Mouse (Mus musculus) kidney, embryonic 14.5 days (tissue): ENCODE results near the gene Fancd2. TPM values are rescaled to one million over a fixed set of nuclear protein-coding genes. Genes with fewer than 3 reads are reported as not detected.

ENCODE experiments used
- ATAC-seq: fragments of 200-750 bp; cut with Nextera tagmentation; 2 replicates; pipeline ENCODE4 v1.8.0; 2017; ENCODE audit warnings: moderate number of reproducible peaks, mild to moderate bottlenecking, moderate TSS enrichment, moderate library complexity; ENCODE audit not compliant: low FRiP score, low TSS enrichment
- H3K27ac ChIP-seq: fragments of 300-500 bp; sonication (generic); 2 replicates; pipeline ENCODE4 v1.5.1; 2014; ENCODE audit warnings: low read depth, mild to moderate bottlenecking, low read length, moderate library complexity, mixed read lengths
- H3K27me3 ChIP-seq: fragments of 300-500 bp; sonication (generic); 2 replicates; pipeline ENCODE4 v1.6.1; 2014; ENCODE audit warnings: mild to moderate bottlenecking, low read length; ENCODE audit not compliant: control insufficient read depth, insufficient read depth
- H3K36me3 ChIP-seq: fragments of 300-500 bp; sonication (generic); 2 replicates; pipeline ENCODE4 v1.6.1; 2014; ENCODE audit warnings: low read length, mixed read lengths; ENCODE audit not compliant: control insufficient read depth, insufficient read depth
- H3K4me1 ChIP-seq: fragments of 300-500 bp; sonication (generic); 2 replicates; pipeline ENCODE4 v1.6.1; 2014; ENCODE audit warnings: low read length, mixed read lengths; ENCODE audit not compliant: control insufficient read depth, insufficient read depth
- H3K4me2 ChIP-seq: fragments of 300-500 bp; sonication (generic); replicated peaks from 2 replicates; pipeline ENCODE4 v1.6.1; 2014; ENCODE audit warnings: low read depth, mild to moderate bottlenecking, low read length
- H3K4me3 ChIP-seq: fragments of 300-500 bp; sonication (generic); 2 replicates; pipeline ENCODE4 v1.5.1; 2014; ENCODE audit warnings: mild to moderate bottlenecking, low read length
- H3K9ac ChIP-seq: fragments of 300-500 bp; sonication (generic); 2 replicates; pipeline ENCODE4 v1.6.1; 2014; ENCODE audit warnings: low read depth, mild to moderate bottlenecking, low read length, moderate library complexity
- H3K9me3 ChIP-seq: fragments of 300-500 bp; sonication (generic); 2 replicates; pipeline ENCODE4 v1.6.1; 2016; ENCODE audit warnings: low read length; ENCODE audit not compliant: control insufficient read depth
- WGBS: fragments of 180-500 bp; shearing (Covaris S2); extraction: QIAGEN DNeasy Blood & Tissue Kit; methylation state at CpG from one replicate; pipeline ENCODE4 v1.1.7; 2014; 5-methylcytosine and 5-hydroxymethylcytosine counted together
- polyA plus RNA-seq: library from polyadenylated mRNA; unstranded; fragments of >200 nt; fragmentation: Nextera tagmentation; extraction: Ambion mirVana; gene quantifications from 2 replicates; pipeline ENCODE4 v1.2.1, GENCODE M21; 2014

The Fancd2 gene
- polyA plus RNA-seq, 1 experiment from 2014 or later, result 16.1 TPM

- Histone ChIP-seq H3K9me3 (no peaks in the 10 kb centered on the region), H3K36me3 (peaks cover 8% of the 10 kb centered on the region), H3K4me1 (peaks cover 4% of the 10 kb centered on the region; the same call in 1 of the 2 replicates), H3K9ac (peak overlapping the region; percentile 49; the same call in 1 of the 2 replicates), H3K4me3 (peak overlapping the region; percentile 38), H3K27ac (no peak overlapping the region), H3K4me2 (peak overlapping the region; percentile 53), H3K27me3 (peaks cover 7% of the 10 kb centered on the region; the same call in 1 of the 2 replicates)
- WGBS, result under 1% methylated on average over 50 of the region's 54 CpGs
- ATAC-seq, result peak; percentile 78
Measured at GRCm38 (mm10) chr6:113494258-113494788, 37.2 kb upstream of the Fancd2 start.

DNA sequence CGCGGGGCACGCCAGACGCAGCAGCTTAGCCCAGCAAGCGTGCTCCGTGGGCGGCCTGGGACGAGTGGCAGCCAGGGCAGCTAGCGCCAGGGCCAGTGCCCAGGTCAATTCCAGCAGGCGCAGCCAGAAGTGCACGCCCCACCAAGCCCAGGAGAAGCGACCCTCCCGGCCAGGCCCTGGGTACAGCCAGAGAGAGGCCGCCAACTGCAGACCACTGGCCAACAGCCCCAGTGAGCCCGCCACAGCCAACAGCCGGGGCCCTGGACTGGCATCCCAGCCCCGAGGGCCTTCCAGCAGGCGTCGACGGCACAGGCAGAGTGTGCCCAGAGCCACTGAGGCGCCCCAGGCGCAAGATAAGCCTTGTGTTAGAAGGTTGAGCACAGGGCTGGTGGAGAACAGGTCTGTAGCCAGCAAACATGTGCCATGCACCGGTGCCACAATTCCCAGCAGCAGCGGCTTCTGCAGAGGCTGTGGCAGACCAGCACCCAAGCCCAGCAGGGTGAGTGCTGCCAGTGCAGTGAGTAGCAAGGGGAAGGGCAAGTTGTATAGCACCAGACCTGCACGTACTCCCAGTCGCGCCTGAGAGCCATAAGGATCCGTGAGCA, 36.3 kb upstream of the Fancd2 start:
- Histone ChIP-seq H3K27ac (no peak overlapping the region), H3K9me3 (no peaks in the 10 kb centered on the region), H3K4me1 (peaks cover 4% of the 10 kb centered on the region; the same call in 1 of the 2 replicates), H3K4me2 (peak overlapping the region; percentile 53), H3K36me3 (no peaks in the 10 kb centered on the region; the same call in 1 of the 2 replicates), H3K9ac (0 out of 2 replicates have a peak overlapping the region, but pooled peaks have one; percentile 49), H3K27me3 (peaks cover 9% of the 10 kb centered on the region), H3K4me3 (peak overlapping the region; percentile 38)
- no peak; the same call in 1 of the 2 replicates for ATAC-seq
- 48% methylated on average over 28 of the region's 28 CpGs for WGBS

GRCm38 (mm10) chr6:113499346-113499745, 32.1 kb upstream of the Fancd2 start:
- Histone ChIP-seq H3K36me3 (no peaks in the 10 kb centered on the region), H3K9me3 (no peaks in the 10 kb centered on the region), H3K27ac (no peak overlapping the region), H3K4me2 (no peak overlapping the region), H3K4me1 (peaks cover 4% of the 10 kb centered on the region; the same call in 1 of the 2 replicates), H3K27me3 (peaks cover 23% of the 10 kb centered on the region), H3K4me3 (no peak overlapping the region), H3K9ac (no peak overlapping the region)
- ATAC-seq, result no peak
- 73% methylated on average over 6 of the region's 6 CpGs for WGBS

- no peaks in the 10 kb centered on the region; the same call in 1 of the 2 replicates for H3K4me1 ChIP-seq
- peak within 1 kb of the TSS; percentile 44 for H3K4me3 ChIP-seq
- peak within 1 kb of the TSS; percentile 48; the same call in 1 of the 2 replicates for H3K9ac ChIP-seq
- no peaks in the 10 kb centered on the region for H3K9me3 ChIP-seq
- H3K36me3 ChIP-seq, result no peaks in the 10 kb centered on the region
- peak within 1 kb of the TSS; percentile 60 for H3K4me2 ChIP-seq
- ATAC-seq, result peak; percentile 73; the same call in 1 of the 2 replicates
- no peak within 1 kb of the TSS for H3K27ac ChIP-seq
- WGBS, result 2% methylated on average over 30 of the region's 32 CpGs
- H3K27me3 ChIP-seq, result peaks cover 16% of the 10 kb centered on the region
Measured at GRCm38 (mm10) chr6:113501388-113502084, 29.9 kb upstream of the Fancd2 start, which contains the start of gene Prrt3. Prrt3 (minus strand) TSS chr6:113501931.

DNA sequence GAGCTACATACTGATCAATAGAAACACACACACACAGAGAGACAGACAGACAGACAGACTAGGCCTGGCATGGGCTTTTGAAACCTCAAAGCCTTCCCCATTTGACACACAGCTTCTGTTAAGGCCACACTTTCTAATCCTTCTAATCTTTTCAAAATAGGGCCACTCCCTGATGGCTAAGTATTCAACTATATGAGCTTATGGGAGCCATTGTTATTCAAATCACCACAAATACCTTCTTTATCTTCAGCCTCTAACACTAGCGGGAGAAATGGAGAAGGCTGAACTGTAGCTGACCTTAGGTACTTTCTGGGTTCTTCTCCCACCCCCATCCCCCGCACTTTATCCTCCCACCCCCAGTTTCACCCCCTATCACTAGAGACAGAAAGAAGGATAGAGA, 28.7 kb upstream of the Fancd2 start:
- Histone ChIP-seq H3K27me3 (peaks cover 16% of the 10 kb centered on the region), H3K27ac (no peak overlapping the region), H3K9me3 (no peaks in the 10 kb centered on the region), H3K4me2 (no peak overlapping the region), H3K4me3 (no peak overlapping the region), H3K9ac (no peak overlapping the region), H3K36me3 (no peaks in the 10 kb centered on the region), H3K4me1 (no peaks in the 10 kb centered on the region; the same call in 1 of the 2 replicates)
- no peak for ATAC-seq
- WGBS, result 84% methylated on average over 2 of the region's 2 CpGs

DNA sequence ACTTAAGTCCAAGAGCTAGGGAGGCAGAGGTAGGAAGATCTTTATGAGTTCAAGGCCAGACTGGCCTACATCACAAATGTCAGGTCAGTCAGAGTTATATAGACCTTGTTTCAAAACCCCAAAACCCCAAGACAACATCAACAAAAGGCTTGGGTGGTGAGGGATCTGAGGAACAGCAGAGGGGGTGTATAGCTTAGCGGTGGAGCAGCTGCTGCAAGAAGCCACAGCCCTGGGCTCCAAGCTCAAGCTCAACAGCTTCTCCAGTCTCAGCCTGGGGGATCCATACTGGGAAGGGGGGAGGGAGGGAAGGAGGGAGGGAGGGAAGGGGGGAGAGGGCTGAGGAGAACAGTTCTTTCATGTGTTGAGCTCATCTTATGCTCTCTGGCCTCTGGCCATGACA, 25.8 kb upstream of the Fancd2 start:
- Histone ChIP-seq H3K36me3 (no peaks in the 10 kb centered on the region), H3K4me1 (no peaks in the 10 kb centered on the region; the same call in 1 of the 2 replicates), H3K27ac (no peak overlapping the region), H3K4me3 (no peak overlapping the region), H3K9ac (no peak overlapping the region), H3K27me3 (peaks cover 11% of the 10 kb centered on the region), H3K9me3 (no peaks in the 10 kb centered on the region), H3K4me2 (no peak overlapping the region)
- no peak for ATAC-seq
- WGBS, result 57% methylated on average over 1 of the region's 1 CpGs

GRCm38 (mm10) chr6:113507130-113507529, 24.4 kb upstream of the Fancd2 start:
- H3K27ac ChIP-seq, result no peak overlapping the region
- H3K9ac ChIP-seq, result no peak overlapping the region
- ATAC-seq, result no peak
- no peaks in the 10 kb centered on the region for H3K9me3 ChIP-seq
- no peaks in the 10 kb centered on the region for H3K27me3 ChIP-seq
- H3K4me2 ChIP-seq, result no peak overlapping the region
- no peak overlapping the region for H3K4me3 ChIP-seq
- no peaks in the 10 kb centered on the region for H3K36me3 ChIP-seq
- H3K4me1 ChIP-seq, result no peaks in the 10 kb centered on the region

- H3K4me2 ChIP-seq, result no peak overlapping the region
- H3K4me1 ChIP-seq, result no peaks in the 10 kb centered on the region
- no peak for ATAC-seq
- WGBS, result 65% methylated on average over 7 of the region's 7 CpGs
- no peaks in the 10 kb centered on the region for H3K27me3 ChIP-seq
- H3K9ac ChIP-seq, result no peak overlapping the region
- H3K36me3 ChIP-seq, result peaks cover 3% of the 10 kb centered on the region; the same call in 1 of the 2 replicates
- H3K27ac ChIP-seq, result no peak overlapping the region
- H3K9me3 ChIP-seq, result no peaks in the 10 kb centered on the region
- H3K4me3 ChIP-seq, result no peak overlapping the region
Measured at GRCm38 (mm10) chr6:113508272-113508946, 23.1 kb upstream of the Fancd2 start.
